Mouse (Mus musculus): ENCODE data around the gene Olfr1427. TPM values are rescaled to one million over a fixed set of nuclear protein-coding genes. Genes with fewer than 3 reads are reported as not detected.
"Not testable (repeated sequence)": the region's sequence is repeated elsewhere in the genome, so short reads cannot be mapped to it uniquely, and the experiment has no call there.

The Olfr1427 gene
- total and polyA plus RNA-seq, 2 experiments from 2014 or later, result not detected

DNA sequence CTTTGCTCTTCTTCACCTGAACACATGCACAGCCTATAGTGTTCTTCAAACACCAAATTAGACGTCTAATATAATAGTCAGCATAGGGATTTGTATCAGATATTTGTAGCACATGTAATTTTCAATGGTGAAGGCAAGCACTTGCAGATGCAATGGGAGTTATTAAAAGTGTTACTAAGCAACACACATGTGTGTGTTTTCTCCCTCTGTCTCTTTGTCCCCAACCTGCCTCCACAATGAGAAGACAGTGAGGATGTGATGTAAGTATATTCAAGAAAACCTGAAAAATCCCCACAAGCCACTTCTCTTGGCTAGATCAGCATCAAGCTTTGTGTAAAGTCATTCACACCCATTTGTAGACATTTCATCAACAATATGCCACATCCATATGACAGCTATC is 12.7 kb upstream of the Olfr1427 start, which contains the start of gene Olfr1428:
TSS of gene Olfr1428 (minus strand) at position 101 of the 400 bp plus-strand sequence.
- TF ChIP-seq CTCF (IDR thresholded peaks at IDR 0.05), result no peak
- no peaks in the 10 kb centered on the region for H3K36me3 ChIP-seq (ENCODE audit: insufficient read depth, low read length)
- H3K27ac ChIP-seq (ENCODE audit: low read depth, low read length), result no peak within 1 kb of the TSS
- no peaks in the 10 kb centered on the region for H3K9me3 ChIP-seq (ENCODE audit: low read length)
- no peak within 1 kb of the TSS for H3K9ac ChIP-seq (replicated peaks; ENCODE audit: low read length, poor library complexity, severe bottlenecking)
- no peaks in the 10 kb centered on the region for H3K27me3 ChIP-seq (ENCODE audit: insufficient read depth, low read length)
- H3K4me1 ChIP-seq (ENCODE audit: insufficient read depth, low read length), result no peaks in the 10 kb centered on the region
- no peak within 1 kb of the TSS for H3K4me3 ChIP-seq (ENCODE audit: low read depth, low read length)
- ATAC-seq (ENCODE audit: low FRiP score) (no peak), DNase-seq (ENCODE audit: low spot score) (no peak)
- WGBS, result 68% methylated on average over 1 of the region's 1 CpGs
- no peak within 1 kb of the TSS for H3K4me2 ChIP-seq (ENCODE audit: low read depth, low read length, poor library complexity, severe bottlenecking)

DNA sequence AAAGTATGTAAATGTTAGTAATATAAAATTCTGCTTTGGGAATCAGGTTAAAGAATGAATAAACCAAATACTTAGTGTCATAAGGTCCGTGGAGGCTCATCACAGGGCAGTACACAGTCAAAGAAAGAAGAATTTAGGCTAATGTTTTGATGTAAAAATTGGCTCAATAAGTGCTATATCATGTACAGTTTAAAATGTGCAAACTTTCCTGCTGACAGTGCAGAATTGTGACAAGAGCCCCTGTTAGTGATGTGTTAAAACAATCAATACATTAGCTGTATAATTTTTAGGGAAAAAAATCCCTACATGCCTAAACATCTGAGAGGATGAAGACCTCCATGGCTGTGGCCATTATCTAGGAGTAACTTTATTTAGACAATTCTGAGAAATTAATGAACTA is 10.7 kb upstream of the Olfr1427 start:
- H3K4me3 ChIP-seq (ENCODE audit: low read depth, low read length), result no peak overlapping the region
- no peaks in the 10 kb centered on the region for H3K4me1 ChIP-seq (ENCODE audit: insufficient read depth, low read length)
- no peak overlapping the region for H3K27ac ChIP-seq (ENCODE audit: low read depth, low read length)
- no peak overlapping the region for H3K9ac ChIP-seq (replicated peaks; ENCODE audit: low read length, poor library complexity, severe bottlenecking)
- H3K27me3 ChIP-seq (ENCODE audit: insufficient read depth, low read length), result no peaks in the 10 kb centered on the region
- 73% methylated on average over 1 of the region's 1 CpGs for WGBS
- DNase-seq (ENCODE audit: low spot score) (no peak), ATAC-seq (ENCODE audit: low FRiP score) (no peak)
- H3K36me3 ChIP-seq (ENCODE audit: insufficient read depth, low read length), result no peaks in the 10 kb centered on the region
- no peak for TF ChIP-seq CTCF (IDR thresholded peaks at IDR 0.05)
- H3K9me3 ChIP-seq (ENCODE audit: low read length), result no peaks in the 10 kb centered on the region
- no peak overlapping the region for H3K4me2 ChIP-seq (ENCODE audit: low read depth, low read length, poor library complexity, severe bottlenecking)

DNA sequence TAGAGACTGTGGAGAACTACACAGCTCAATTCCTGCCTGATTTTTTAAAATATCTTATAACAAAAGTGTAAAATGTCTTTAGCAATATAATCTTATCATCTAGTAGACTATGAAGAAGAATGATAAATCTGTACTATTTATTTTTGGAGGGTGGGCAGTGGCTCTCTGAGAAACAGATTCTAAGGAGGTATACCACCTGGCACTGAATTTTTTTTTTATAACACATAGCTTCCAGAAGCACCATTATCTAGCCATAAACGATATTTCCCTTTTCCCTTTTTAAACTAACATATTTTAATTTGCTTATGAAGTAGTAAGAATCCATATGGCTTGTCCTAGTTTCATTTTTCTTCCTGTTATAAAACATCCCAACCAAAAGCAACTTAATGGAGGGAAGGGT is 1.4 kb upstream of the Olfr1427 start:
- Histone ChIP-seq H3K4me3 (ENCODE audit: low read depth, low read length) (no peak overlapping the region), H3K27me3 (ENCODE audit: insufficient read depth, low read length) (no peaks in the 10 kb centered on the region), H3K36me3 (ENCODE audit: insufficient read depth, low read length) (no peaks in the 10 kb centered on the region), H3K27ac (ENCODE audit: low read depth, low read length) (no peak overlapping the region), H3K9me3 (ENCODE audit: low read length) (no peaks in the 10 kb centered on the region), H3K4me2 (ENCODE audit: low read depth, low read length, poor library complexity, severe bottlenecking) (no peak overlapping the region), H3K4me1 (ENCODE audit: insufficient read depth, low read length) (no peaks in the 10 kb centered on the region), H3K9ac (replicated peaks; ENCODE audit: low read length, poor library complexity, severe bottlenecking) (no peak overlapping the region)
- ATAC-seq (ENCODE audit: low FRiP score) (no peak), DNase-seq (ENCODE audit: low spot score) (no peak)
- WGBS, result 73% methylated on average over 1 of the region's 1 CpGs
- TF ChIP-seq CTCF (IDR thresholded peaks at IDR 0.05), result no peak

DNA sequence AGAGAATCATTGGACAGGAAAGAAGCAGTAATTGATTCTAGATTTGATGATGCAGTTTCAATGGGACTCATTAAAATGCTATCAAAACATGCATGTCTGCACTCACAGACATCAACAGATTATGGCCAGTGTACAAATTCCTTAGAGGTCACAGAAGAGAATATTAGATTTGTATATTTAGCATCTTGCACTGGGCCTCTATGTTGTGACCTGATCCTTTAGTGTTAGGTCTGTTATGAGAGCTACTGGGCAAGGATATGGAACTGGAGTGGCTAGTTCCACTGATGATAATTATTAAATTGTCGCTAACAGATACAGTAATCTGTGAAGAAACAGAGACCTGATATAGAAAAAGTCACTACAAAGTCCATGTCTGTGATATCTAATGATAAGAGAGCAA is 11.2 kb downstream of the Olfr1427 start, which contains the start of gene Olfr1426:
TSS of gene Olfr1426 (minus strand) at position 101 of the 400 bp plus-strand sequence.
- WGBS, result 87% methylated on average over 1 of the region's 1 CpGs
- Histone ChIP-seq H3K27me3 (ENCODE audit: insufficient read depth, low read length) (no peaks in the 10 kb centered on the region), H3K4me3 (ENCODE audit: low read depth, low read length) (no peak within 1 kb of the TSS), H3K4me2 (ENCODE audit: low read depth, low read length, poor library complexity, severe bottlenecking) (no peak within 1 kb of the TSS), H3K27ac (ENCODE audit: low read depth, low read length) (no peak within 1 kb of the TSS), H3K9me3 (ENCODE audit: low read length) (no peaks in the 10 kb centered on the region), H3K36me3 (ENCODE audit: insufficient read depth, low read length) (no peaks in the 10 kb centered on the region), H3K4me1 (ENCODE audit: insufficient read depth, low read length) (no peaks in the 10 kb centered on the region), H3K9ac (replicated peaks; ENCODE audit: low read length, poor library complexity, severe bottlenecking) (no peak within 1 kb of the TSS)
- ATAC-seq (ENCODE audit: low FRiP score), result no peak
- TF ChIP-seq CTCF (IDR thresholded peaks at IDR 0.05), result no peak
- DNase-seq (ENCODE audit: low spot score), result no peak

DNA sequence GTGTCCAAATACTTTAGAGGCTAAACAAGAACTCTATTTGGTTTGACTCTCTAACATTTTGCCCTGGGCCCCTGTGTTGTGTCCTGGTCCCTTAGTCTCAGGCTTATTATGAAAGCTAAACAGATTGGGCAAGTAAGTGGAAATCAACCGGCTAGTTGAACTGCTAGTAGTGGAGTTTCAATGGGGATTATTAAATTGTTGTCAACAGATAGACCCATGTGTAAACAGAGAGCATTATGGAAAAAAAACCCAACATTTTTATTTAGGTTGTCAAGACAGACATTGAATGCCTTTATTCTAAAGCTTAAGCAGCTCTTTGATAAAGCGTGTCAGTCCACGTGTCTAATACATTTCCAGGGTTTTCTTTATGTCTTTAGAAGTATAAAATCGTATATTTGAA is 25.5 kb downstream of the Olfr1427 start, which contains the start of gene Olfr1425:
TSS of gene Olfr1425 (minus strand) at position 101 of the 400 bp plus-strand sequence.
- 79% methylated on average over 4 of the region's 4 CpGs for WGBS
- H3K27ac ChIP-seq (ENCODE audit: low read depth, low read length); H3K27me3 ChIP-seq (ENCODE audit: insufficient read depth, low read length); ATAC-seq (ENCODE audit: low FRiP score); DNase-seq (ENCODE audit: low spot score); H3K9ac ChIP-seq (replicated peaks; ENCODE audit: low read length, poor library complexity, severe bottlenecking); H3K9me3 ChIP-seq (ENCODE audit: low read length); H3K4me3 ChIP-seq (ENCODE audit: low read depth, low read length); H3K4me2 ChIP-seq (ENCODE audit: low read depth, low read length, poor library complexity, severe bottlenecking); H3K4me1 ChIP-seq (ENCODE audit: insufficient read depth, low read length); H3K36me3 ChIP-seq (ENCODE audit: insufficient read depth, low read length): not testable (repeated sequence)

DNA sequence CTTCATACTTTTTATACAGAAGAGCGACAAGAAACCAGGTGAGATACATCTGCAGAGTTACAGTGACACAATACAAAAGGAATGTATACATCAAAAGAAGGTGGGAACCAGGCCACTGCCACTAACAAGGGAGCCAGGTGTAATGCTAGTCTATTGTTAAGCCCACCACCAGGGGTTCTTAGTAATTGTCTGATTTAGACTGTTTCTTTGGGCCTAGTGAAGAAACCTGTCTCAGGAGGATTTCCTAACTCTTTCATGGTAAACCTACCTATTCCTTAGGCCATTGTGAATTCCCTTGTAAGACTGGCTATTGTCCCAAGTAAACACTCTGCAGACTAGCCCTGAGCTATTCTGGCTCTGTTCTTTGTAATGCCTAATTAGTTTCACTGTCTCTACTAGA is 33.6 kb downstream of the Olfr1427 start:
- H3K4me1 ChIP-seq (ENCODE audit: insufficient read depth, low read length); DNase-seq (ENCODE audit: low spot score); ATAC-seq (ENCODE audit: low FRiP score); H3K4me3 ChIP-seq (ENCODE audit: low read depth, low read length); H3K9ac ChIP-seq (replicated peaks; ENCODE audit: low read length, poor library complexity, severe bottlenecking); H3K4me2 ChIP-seq (ENCODE audit: low read depth, low read length, poor library complexity, severe bottlenecking); H3K36me3 ChIP-seq (ENCODE audit: insufficient read depth, low read length); H3K9me3 ChIP-seq (ENCODE audit: low read length); H3K27me3 ChIP-seq (ENCODE audit: insufficient read depth, low read length); H3K27ac ChIP-seq (ENCODE audit: low read depth, low read length): not testable (repeated sequence)
- 90% methylated on average over 1 of the region's 1 CpGs for WGBS

DNA sequence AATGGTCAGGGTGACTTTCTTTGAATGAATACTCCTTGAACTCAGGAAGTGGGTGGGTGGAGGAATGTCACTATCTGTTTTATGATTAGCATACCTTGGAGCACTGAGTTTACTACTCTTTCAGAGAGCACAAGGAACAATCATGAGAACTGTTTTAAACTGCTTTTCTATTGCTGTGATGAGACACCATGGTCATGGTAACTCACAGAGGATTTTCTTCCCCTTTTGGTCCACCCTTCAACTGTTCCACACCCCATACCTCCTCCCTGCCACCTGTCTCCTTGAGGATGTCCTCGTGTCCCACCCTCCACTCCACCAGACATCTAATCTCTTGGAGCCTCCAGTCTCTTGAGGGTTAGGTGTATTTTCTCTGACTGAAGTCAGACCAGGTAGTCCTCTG is 35.3 kb downstream of the Olfr1427 start:
- not testable (repeated sequence) for H3K4me2 ChIP-seq (ENCODE audit: low read depth, low read length, poor library complexity, severe bottlenecking)
- 62% methylated on average over 1 of the region's 1 CpGs for WGBS

DNA sequence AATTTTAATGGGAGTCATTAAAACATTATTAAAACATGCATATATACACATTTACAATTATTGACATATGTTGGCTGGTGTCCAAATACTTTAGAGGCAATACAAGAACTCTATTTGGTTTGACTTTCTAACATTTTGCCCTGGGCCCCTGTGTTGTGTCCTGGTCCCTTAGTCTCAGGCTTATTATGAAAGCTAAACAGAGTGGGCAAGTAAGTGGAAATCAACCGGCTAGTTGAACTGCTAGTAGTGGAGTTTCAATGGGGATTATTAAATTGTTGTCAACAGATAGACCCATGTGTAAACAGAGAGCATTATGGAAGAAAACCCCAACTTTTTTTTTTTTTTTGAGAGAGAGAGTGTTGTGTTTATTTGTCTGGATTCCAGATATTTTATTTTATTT is 40.6 kb downstream of the Olfr1427 start, which contains the start of gene Olfr1424:
TSS of gene Olfr1424 (minus strand) at position 101 of the 400 bp plus-strand sequence.
- H3K4me1 ChIP-seq (ENCODE audit: insufficient read depth, low read length); H3K4me3 ChIP-seq (ENCODE audit: low read depth, low read length); H3K4me2 ChIP-seq (ENCODE audit: low read depth, low read length, poor library complexity, severe bottlenecking); H3K9me3 ChIP-seq (ENCODE audit: low read length); H3K9ac ChIP-seq (replicated peaks; ENCODE audit: low read length, poor library complexity, severe bottlenecking); DNase-seq (ENCODE audit: low spot score); H3K27ac ChIP-seq (ENCODE audit: low read depth, low read length); H3K36me3 ChIP-seq (ENCODE audit: insufficient read depth, low read length); H3K27me3 ChIP-seq (ENCODE audit: insufficient read depth, low read length); ATAC-seq (ENCODE audit: low FRiP score): not testable (repeated sequence)
- 94% methylated on average over 1 of the region's 1 CpGs for WGBS

More for the DNA sequence above, 35.3 kb downstream of the Olfr1427 start:
- not testable (repeated sequence) for H3K36me3 ChIP-seq (ENCODE audit: insufficient read depth, low read length); ATAC-seq (ENCODE audit: low FRiP score); H3K27ac ChIP-seq (ENCODE audit: low read depth, low read length); H3K27me3 ChIP-seq (ENCODE audit: insufficient read depth, low read length); DNase-seq (ENCODE audit: low spot score); H3K4me3 ChIP-seq (ENCODE audit: low read depth, low read length); H3K9ac ChIP-seq (replicated peaks; ENCODE audit: low read length, poor library complexity, severe bottlenecking); H3K9me3 ChIP-seq (ENCODE audit: low read length); H3K4me1 ChIP-seq (ENCODE audit: insufficient read depth, low read length)
